Mouse (Mus musculus): Measurements from ENCODE around the gene Vmn2r38.
"Not testable (repeated sequence)": the region's sequence is repeated elsewhere in the genome, so short reads cannot be mapped to it uniquely, and the experiment has no call there.

The Vmn2r38 gene

GRCm38 (mm10) chr7:9097781-9098180, at the start of gene Vmn2r38:
TSS of gene Vmn2r38 (minus strand) at chr7:9097881.
- DNase-seq (ENCODE audit: low read depth, low spot score): not testable (repeated sequence)

GRCm38 (mm10) chr7:9065353-9065752, 32.3 kb downstream of the Vmn2r38 start:
- DNase-seq (ENCODE audit: low read depth, low spot score): not testable (repeated sequence)

GRCm38 (mm10) chr7:9030698-9031097, 67.0 kb downstream of the Vmn2r38 start, which contains the start of gene Vmn2r39:
TSS of gene Vmn2r39 (minus strand) at chr7:9030798.
- DNase-seq (ENCODE audit: low read depth, low spot score): not testable (repeated sequence)

All from skeletal muscle tissue, adult 2 months (tissue).